Mouse (Mus musculus) cerebellum, adult 8-10 months (tissue): ENCODE results near the gene Tbc1d9b.
"Not testable (repeated sequence)": the region's sequence is repeated elsewhere in the genome, so short reads cannot be mapped to it uniquely, and the experiment has no call there.

ENCODE experiments used
- DNase-seq: peaks from one replicate; pipeline ENCODE4 v3.0.0; 2022

Gene Tbc1d9b

DNA sequence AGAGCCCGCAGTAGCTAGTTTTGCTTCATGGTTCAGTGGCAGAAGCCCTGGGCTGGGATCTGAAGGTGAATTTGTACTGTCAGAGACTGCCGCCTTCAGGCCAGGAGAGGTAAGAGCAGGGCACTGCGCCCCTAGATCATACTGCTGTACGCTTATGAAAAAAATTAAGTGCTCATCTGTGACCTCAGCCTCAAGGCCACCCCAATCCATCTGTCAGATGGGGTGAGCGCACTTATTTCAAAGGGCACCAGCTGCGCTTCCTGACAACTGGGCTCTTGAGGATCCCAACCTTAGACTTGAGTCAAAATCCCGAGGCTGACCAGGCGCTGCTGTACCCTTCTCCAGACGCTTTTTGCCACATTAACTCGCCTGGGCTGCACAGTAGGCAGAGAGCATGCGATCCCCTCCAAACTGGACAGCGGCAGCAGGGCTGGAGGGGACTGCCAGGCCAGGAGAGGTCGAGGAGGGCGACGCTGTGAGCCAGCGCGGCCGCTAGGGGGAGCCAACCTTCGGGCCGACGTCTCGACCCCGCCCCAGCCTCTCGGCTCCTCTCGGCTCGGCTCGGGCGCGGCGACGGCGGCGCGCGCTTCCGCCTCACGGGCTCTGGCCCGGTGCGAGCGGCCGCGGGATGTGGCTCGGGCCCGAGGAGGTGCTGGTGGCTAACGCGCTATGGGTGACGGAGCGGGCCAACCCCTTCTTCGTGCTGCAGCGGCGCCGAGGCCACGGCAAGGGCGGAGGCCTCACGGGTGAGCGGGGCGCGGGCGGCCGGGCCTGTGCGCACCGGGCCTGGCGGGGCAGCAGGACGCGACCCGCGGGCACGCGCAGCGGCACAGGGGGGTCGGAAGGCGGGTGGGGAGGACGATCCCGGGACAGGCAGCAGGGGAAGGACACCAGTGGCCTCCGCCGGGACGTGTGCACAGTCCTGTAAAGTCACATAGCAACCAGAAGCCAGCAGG lies at the start of gene Tbc1d9b:
Tbc1d9b (plus strand) TSS at position 586 of the 956 bp plus-strand sequence.
- DNase-seq = peak; percentile 90

DNA sequence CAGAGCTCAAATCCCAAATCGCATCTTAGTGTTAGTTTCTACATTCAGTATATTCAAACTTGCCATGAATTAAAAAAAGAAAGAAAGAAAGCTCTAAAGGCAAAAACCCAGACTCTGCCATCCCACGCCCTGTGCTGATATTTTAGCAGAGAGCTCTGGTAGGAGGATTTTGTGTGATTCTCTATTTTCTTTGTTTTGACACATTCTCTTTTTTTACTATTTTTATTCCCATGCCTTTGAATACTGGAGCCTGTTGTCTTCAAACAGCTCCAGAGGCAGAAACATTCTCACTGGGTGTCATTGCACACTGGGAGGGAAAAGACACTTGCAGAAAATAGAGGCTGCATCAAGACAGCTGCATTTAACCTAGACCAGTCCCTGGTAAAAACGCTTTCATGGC lies 45.0 kb upstream of the Tbc1d9b start:
- DNase-seq = no peak

DNA sequence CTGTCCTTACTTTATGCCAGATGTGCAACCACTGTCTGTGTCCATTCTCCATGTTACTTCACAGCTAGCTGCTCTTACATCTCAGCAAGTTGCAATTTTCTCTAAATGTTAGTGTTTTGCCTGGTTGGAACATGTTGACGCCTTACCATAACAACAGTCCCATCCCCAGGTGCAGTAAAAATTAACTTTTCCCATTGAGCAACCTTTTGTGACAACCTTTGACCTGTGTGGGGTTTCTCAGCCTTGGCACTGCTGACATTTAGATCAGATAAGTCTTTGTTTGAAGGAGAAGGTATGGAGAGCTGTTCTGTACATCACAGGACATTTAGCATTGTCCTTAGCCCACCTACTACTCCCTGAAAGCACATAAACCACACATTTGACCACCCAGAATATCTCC lies 41.4 kb upstream of the Tbc1d9b start:
- DNase-seq = no peak

DNA sequence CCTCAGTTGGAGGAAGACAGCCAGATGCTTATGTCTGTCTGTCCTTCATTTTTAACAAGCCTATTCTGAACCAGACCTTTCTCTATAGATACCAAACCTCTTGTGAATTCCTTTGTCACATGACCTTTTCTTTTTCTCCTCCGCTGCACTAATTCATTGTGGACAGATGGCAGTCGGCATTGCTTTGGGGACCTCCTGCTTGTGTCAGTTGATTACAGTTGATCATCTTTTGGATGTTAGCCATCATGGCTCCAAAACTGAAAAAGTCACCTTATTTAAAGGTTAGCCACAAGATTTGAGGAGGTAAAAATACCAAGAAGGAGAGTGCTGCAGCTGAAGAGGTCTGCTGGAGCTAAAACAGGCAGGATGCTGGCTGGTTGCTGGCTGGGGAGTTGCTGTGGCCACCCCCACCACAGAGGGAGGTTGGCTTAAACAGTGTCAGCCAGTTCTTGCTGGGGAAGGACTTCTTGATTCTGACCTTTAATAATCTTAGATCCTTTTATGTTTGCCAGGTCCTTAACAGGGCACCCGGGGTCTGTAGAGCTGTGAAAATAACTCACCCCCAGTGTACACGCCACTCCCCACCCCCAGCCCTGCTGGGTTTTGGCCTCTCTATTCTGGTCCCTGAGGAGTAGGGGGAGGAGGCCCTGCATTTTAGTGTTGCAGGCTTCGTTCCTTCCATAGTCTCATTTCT lies 40.1 kb upstream of the Tbc1d9b start:
- DNase-seq = peak; percentile 81

DNA sequence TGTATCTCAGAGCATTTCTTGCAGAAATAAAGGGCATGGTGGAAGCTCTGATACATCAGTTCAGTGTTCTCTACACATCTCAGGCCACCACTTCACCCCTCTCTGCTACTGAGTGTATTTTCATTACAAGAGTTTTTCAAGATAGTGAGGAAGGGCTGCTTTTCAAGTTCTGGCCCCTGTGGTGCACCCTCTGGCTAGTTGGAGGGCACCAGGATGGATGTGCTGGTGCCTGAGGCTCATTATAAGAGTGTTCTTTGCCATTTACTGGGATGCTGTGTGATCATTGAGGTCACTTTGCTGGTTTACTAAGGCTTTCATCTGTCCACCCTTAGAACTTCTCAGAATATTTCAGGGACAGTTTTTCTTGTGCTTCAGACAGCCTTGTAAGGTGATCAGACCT lies 39.5 kb upstream of the Tbc1d9b start:
- no peak for DNase-seq

DNA sequence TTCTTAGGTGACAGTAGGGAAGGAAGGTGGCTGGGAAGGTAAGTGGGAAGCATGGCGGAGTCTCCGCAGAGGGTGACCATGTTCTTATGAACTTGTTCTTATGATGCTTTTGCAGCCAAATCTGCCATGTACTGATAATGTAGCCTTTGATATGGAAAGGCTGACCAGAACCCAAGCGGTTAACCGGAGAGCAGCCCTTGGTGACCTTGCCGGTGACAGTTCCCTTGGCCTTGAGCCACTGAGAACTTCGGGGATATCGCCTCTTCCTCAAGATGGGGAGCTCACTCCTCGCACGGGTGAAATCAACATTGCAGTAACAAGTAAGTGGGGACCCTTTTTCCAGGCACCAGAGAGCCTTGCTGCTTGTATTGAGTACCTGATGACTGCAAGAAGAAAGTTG lies 35.5 kb upstream of the Tbc1d9b start:
- no peak for DNase-seq

DNA sequence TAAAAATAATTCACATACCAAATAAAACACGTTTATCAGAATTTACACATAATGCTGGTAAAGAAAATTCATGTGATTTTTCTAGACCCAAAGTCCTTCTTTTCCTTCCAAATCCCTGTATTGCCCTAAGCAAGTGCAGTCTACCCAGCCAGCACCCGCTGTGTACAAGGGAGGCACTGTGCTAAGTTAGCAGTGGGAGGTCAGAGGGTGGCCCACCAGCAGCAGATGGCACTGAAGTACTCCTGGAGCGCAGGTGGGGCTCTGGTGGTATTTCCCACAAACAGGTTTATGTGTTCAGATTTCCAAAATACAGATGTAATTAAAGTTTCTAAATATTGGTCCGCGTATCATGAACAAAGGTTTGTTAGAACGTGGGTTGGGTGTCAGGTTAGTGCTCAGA lies 34.1 kb upstream of the Tbc1d9b start:
- DNase-seq = peak; percentile 66

DNA sequence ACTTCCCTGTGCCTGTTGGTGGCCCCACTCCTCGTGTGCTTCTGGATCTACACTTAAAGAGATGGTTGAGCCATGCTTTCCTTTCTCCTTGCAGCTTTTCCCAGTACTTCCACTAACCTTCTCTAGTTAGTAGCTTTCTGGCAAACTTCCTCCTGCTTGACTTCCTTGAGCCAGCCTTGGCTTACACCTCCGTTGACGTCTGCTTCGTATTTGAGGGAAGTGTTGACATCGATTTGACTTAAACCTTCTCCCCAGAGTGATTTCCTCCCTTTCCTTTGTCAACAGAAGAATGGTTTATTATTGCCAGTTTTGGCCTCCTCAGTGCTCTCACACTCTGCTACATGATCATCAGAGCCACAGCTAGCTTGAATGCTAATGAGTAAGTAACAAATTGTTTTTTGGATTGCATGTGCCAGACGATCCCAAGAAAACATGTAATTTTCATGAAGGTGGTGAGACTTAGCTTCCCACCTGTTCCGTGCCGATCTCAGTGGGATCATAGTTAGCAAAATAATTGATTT lies 32.2 kb upstream of the Tbc1d9b start:
- DNase-seq = no peak

DNA sequence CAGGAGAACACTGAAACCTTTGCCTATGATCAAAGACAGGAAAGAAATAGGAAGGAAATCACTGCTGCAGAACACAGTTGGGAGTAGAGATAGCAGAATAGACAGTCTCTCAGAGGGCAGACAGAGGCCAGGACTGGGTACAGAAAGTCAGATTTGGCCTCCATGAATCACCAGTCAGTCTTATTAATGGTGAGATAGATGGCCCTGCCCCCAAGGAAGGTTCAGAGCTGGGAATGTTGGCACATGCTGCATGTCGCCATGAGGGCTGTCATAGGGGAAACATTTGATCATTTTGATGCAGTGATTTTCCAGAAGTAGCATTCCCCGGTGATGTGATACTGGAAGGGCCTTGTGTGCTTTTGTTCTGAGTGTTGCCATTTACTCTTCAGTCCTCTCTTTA lies 31.5 kb upstream of the Tbc1d9b start:
- no peak for DNase-seq

DNA sequence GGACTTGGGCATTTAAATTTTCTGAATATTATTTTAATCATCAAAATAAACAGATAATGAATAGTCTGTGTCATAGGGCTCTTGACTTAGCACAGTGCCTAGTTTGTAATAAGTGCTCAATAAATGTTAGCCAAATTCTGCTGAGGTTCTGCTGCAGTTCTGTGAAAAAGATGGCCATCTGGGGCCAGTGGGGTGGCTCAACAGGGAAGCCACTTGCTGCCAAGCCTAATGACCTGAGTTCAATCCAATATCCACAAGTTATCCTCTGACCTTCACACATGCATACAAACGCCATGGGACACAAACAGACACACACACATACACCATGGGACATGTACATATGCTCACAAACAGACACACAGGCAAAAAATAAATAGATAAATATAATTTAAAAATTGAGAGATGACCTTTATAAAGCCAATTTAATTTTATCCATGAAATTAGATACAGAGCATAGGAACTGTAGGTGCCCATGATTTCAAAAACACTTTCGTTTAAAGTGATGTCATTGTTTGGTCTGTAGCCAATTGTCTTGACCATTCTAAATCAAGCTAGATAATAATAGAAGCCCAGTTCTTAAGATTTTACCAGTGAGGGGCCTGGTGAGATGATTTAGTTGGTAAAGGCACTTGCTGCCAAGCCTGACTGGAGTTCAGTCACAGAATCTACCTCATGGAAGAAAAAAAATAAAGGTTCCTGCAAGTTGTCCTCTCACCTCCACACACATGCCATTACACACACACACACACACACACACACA lies 30.5 kb upstream of the Tbc1d9b start:
- DNase-seq = peak; percentile 90

DNA sequence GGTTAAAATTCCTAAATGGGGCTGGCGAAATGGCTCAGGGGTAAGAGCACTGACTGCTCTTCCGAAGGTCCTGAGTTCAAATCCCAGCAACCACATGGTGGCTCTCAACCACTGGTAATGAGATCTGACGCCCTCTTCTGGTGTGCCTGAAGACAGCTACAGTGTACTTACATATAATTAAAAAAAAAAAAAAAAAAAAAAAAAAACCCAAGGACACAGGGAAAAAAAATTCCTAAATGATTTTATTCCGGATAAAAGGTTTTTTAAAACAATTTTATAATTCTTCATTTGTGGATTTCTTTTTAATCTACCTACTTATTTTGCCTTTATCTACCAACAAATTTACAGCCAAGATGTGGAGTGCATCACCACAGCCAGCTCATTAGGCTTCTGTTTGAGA lies 29.2 kb upstream of the Tbc1d9b start:
- not testable (repeated sequence) for DNase-seq

DNA sequence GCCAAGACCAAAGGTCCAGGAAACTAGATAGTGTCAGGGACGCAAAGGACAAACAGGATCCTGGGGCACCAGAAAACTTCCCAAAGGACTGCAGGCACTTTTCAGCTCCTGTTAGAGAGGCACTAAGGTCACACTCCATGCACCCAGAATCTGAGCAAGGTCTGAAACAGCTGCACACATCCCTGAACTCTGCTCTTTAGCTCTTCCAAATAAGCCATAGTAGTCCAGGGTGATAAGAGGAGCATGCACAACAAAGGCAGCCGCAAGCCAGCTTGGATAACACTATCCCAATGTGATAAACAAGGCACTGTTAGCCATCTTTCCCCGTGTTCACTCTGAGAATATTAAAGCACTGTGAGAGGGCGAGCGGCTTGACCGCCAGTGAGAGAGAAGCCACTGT lies 27.2 kb upstream of the Tbc1d9b start:
- no peak for DNase-seq

DNA sequence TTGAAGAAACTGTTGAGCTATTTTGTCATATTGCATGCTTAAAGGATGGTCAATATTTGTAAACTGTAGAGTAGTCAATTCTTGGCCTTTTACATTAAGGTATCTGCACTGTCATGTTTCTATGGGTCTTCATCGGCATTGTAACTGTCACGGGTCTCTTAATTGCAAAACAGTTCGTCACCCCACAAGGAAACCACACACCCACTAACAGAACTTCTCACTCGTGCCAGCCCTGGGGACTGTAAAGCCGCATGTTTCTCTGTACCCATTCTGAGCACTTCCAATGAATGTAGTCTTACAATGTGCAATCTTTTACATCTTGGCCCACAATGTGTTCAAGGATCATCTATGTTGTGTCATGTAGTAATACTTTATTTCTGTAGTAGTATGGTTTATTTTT lies 26.0 kb upstream of the Tbc1d9b start:
- no peak for DNase-seq

DNA sequence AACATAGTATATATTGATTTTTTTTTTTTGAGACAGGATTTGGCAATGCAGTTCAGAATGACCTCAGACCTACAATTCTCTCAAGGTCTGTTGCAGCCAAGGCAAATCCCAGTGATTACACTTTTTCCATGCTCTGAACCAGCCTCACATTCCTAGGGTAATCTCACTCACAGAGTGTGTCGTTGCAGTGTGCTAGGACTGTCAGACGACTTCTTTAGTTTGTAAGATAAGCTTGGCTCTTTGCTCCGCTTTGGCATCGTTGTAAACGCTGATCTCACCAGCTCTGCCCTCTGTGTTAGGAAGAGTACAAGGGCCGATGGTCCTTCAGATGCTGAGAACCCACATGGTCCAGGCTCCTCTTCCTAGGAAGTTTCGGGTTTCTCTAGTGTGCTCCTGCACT lies 25.2 kb upstream of the Tbc1d9b start:
- DNase-seq = no peak

DNA sequence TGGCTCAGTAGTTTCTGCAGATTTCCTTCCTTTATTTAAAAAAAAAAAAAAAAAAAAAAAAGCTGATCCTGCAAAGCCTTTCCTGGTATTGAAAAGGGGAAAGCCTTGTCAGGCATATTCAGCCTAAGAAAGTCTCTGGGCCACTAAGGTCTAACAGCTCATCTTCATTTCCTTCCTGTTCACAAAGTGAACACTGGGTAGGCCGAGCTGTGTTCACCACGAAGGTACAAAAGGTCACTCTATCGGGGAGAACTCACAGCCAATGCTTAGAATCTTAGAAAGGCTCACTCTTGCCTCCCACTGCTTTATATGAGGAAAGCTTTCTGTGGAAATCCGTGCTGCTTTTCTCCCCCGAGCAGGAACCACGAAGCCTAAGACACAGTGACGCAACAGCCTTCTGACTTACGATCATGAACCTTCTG lies 22.4 kb upstream of the Tbc1d9b start:
- DNase-seq = no peak

DNA sequence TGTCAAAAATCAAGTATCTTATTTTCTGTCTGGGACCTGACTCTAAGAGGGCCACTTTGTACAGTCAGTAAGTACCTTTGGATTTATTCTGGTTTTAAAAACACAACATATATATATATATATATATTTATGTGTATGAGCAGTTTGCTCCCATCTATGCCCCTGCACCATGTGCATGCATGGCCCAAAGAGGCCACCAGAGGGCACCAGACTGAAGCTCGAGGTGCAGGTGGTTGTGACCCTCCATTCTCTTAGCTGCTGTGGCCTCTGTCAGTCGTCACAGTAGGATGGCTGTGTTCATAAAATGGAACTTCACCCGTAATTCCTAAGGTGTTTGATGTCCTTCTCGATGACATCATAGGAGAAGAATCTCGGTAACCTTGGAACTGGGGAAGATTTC lies 16.9 kb upstream of the Tbc1d9b start:
- DNase-seq = peak; percentile 70

DNA sequence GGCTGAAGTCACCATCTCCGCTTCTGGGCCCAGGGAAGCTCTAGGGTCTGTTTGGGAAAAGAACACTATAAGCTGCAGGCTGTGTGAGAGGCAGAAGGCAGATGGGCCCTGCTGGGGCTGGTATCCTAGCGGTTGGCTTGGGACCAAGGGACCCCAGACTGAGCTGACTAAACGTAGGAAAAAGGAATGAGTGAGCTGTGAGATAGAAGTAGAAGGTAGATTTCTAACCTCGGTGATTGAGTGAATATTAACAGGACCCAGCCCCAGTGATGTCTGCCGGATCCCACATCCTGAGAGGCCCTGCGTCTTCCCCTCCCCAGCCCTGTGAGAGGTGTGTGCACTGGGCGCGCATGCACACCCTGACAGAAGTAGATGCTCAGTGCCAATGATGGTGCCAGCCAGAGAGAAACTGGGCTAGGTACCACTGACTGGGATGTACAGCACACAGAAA lies 8.5 kb upstream of the Tbc1d9b start:
- DNase-seq = peak; percentile 48

DNA sequence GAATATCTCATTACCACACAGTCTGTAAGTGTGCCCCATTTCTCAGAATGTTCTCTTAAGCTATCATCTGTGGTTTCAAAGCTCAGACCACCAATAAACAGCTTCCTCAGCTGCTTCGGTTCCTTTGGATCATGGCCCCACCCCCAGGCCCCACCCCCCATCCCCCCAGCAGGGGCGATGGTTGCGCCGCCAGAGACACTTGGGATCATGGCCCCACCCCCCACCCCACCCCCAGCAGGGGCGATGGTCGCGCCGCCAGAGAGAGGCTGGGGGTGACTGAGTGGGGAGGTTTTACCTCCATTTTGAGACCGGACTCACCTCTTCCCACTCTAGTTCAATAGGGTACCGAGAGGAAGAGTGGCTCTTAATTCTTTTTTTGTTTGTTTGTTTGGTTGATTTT lies 3.4 kb upstream of the Tbc1d9b start:
- no peak for DNase-seq

DNA sequence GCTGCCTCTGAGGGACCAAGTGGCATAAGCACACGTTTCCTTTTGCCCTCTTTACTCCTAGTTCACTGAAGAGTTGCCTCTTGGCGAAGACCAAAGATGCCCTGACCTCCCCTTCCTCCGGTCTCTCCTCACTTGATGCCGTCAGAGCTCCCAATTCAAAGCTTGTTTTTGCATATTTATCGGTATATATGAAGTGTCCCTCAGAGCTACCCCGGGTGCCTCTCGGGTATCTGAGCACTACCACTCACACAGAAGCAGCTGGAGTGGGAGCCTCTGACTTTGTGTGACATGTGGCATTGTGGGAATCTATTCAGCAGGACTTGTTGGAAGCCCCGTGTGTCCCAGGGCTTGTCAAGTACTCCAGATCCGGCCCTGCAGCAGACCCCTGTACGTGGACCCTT lies 605 bp downstream of the Tbc1d9b start:
- DNase-seq = no peak

DNA sequence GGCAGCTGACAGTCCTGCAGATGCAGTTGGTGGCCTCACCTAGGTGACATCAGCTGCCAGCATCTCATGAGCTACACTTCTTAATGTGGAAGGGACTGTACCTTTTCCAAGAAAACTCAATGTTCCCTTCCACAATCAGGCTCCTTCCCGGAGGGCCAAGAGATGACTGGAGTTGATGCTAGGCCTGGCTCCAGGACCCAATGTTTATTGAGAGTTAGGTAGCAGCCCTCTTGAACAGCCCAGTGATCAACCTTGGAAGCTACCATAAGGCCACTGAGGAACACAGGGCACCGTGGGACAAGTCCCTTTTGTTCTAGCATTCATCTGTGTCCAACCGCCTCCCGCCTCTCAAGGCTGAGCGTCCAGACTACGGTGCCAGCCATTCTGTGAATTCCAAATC lies 1.1 kb downstream of the Tbc1d9b start:
- no peak for DNase-seq

DNA sequence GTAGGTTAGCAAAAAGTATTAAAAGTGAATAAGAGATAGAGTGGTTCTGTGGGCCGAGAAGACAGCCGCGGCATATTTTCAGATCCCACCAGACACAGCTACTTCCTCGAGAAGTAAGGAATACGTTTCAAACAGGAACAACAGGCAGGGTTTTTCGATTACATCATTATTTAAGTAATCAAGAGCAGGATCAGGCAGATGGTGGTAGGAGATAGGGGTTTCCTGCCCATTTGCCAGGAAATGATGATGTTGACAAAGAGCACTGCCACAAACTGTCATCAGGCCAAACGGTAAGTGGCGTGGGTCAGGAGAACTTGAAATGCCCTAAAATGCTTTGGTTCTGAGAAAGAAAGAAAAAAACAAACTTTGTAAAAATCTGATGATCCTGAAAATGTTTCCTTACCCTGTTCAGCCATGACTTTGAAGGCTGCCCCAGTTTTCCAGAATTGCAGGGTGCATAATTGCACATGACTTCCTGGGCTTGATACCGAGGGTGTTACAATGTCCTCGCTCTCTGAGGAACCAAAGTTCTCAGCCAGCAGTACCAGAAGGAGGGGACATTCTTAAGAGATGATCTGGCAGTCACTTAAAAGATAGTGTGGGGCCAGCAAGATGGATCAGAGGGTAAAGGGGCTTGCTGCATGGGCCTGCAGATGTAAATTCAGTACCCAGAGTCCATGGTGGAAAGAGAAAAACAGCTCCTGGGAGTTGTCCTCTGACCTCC lies 3.1 kb downstream of the Tbc1d9b start:
- no peak for DNase-seq

DNA sequence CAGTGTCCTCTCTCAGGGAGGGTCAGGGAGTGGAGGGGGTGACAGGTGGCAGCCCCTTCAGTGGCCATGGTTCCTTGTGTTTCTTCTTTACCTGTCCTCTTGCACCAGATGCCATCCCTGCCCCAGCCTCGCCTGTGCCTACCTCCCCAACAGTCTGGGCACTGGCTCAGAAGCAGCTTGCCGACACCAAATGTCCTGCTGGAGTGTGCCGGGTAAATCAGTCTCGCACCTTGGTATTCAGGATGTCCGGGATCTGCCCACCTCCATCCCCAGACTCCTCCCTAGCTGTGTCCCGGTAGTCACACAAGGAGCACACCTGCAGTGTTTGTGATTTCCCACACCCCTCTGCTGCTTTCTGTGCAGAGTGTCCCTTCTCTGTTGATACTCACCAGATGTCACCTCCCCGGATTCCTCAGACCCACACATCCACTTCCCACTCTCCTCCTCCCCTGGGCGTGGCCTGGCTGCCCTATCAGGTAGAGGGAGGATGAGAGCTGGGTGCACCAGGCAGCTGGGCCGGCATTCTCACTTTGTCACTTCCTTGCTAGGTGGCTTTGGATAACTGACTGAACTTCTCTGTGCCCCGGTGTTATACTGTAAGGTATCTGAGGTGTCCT lies 7.1 kb downstream of the Tbc1d9b start:
- DNase-seq = peak; percentile 43
